Mouse (Mus musculus): ENCODE results near the gene Ankmy1. TPM values are rescaled to one million over a fixed set of nuclear protein-coding genes. Genes with fewer than 3 reads are reported as not detected.

Gene Ankmy1
- total and polyA plus RNA-seq, 3 experiments: 0.07 to 0.13 TPM; not detected in 1

- Histone ChIP-seq H3K9ac (ENCODE audit: insufficient read depth, low read depth) (no peak overlapping the region), H3K4me2 (ENCODE audit: insufficient read depth, low read depth, poor library complexity, severe bottlenecking) (no peak overlapping the region), H3K4me1 (ENCODE audit: control insufficient read depth in 1 of 2, insufficient read depth in 2 of 2) (no peaks in the 10 kb centered on the region), H3K36me3 (replicated peaks in 1 of 2; ENCODE audit: control insufficient read depth in 1 of 2, insufficient read depth in 1 of 2, low read length in 1 of 2) (no peaks in the 10 kb centered on the region), H3K27ac (ENCODE audit: insufficient read depth, low read depth) (no peak overlapping the region), H3K4me3 (replicated peaks in 1 of 3; ENCODE audit: low read depth in 2 of 3, low read length in 2 of 3, poor library complexity in 1 of 3) (no peak overlapping the region), H3K9me3 (replicated peaks; ENCODE audit: low read length) (peaks cover 10% of the 10 kb centered on the region), H3K27me3 (replicated peaks) (peaks cover 89% of the 10 kb centered on the region), H3K79me2 (replicated peaks; ENCODE audit: control insufficient read depth, extremely low read depth, insufficient read depth, poor library complexity, severe bottlenecking) (no peaks in the 10 kb centered on the region)
- dilution Hi-C loops (cut with MboI; ENCODE audit: extremely low pct_ligation_motif_present, extremely low pct_unique_long_range_greater_than_20kb, low sequenced_read_pairs): no loop called here
- in situ Hi-C loops (cut with MboI; ENCODE audit: low pct_ligation_motif_present, low pct_unique_long_range_greater_than_20kb, low sequenced_read_pairs): loop anchor here (10.0 kb wide), 1 partner anchor 178 kb away; no protein-coding TSS in a partner anchor
- no peak for DNase-seq (ENCODE audit: extremely low read depth)
- TF ChIP-seq USF1 (IDR thresholded peaks at IDR 0.05; ENCODE audit: low read depth, low read length): no peak
- TF ChIP-seq POLR2A (IDR thresholded peaks at IDR 0.05; ENCODE audit: low read depth, low read length): no peak
- no peak for TF ChIP-seq ZMIZ1 (IDR thresholded peaks at IDR 0.05; ENCODE audit: low read depth, low read length)
Observed at GRCm38 (mm10) chr1:92832011-92833010, 70.4 kb downstream of the Ankmy1 start.

- peak; percentile 48 for DNase-seq (ENCODE audit: extremely low read depth)
- Histone ChIP-seq H3K9me3 (replicated peaks; ENCODE audit: low read length) (peaks cover 10% of the 10 kb centered on the region), H3K4me3 (replicated peaks in 1 of 3; ENCODE audit: low read depth in 2 of 3, low read length in 2 of 3, poor library complexity in 1 of 3) (peak within 1 kb of the TSS in 1 of 3 experiments; percentile 47), H3K9ac (ENCODE audit: insufficient read depth, low read depth) (peak within 1 kb of the TSS; percentile 19; the same call in 1 of the 2 replicates), H3K27me3 (replicated peaks) (peaks cover 90% of the 10 kb centered on the region), H3K27ac (ENCODE audit: insufficient read depth, low read depth) (no peak within 1 kb of the TSS), H3K36me3 (replicated peaks in 1 of 2; ENCODE audit: control insufficient read depth in 1 of 2, insufficient read depth in 1 of 2, low read length in 1 of 2) (no peaks in the 10 kb centered on the region), H3K79me2 (replicated peaks; ENCODE audit: control insufficient read depth, extremely low read depth, insufficient read depth, poor library complexity, severe bottlenecking) (no peaks in the 10 kb centered on the region), H3K4me2 (ENCODE audit: insufficient read depth, low read depth, poor library complexity, severe bottlenecking) (peak within 1 kb of the TSS; percentile 37), H3K4me1 (ENCODE audit: control insufficient read depth in 1 of 2, insufficient read depth in 2 of 2) (no peaks in the 10 kb centered on the region)
- TF ChIP-seq CHD2 (IDR thresholded peaks at IDR 0.05; ENCODE audit: low read length) (peak; percentile 63), RCOR1 (conservative IDR thresholded peaks at IDR 0.05; ENCODE audit: low read depth, low read length) (no peak), ZC3H11A (IDR thresholded peaks at IDR 0.05; ENCODE audit: low read depth, low read length) (no peak), MAX (IDR thresholded peaks at IDR 0.05; ENCODE audit: low read length) (no peak; the same call in 1 of the 2 replicates), BHLHE40 (IDR thresholded peaks at IDR 0.05; ENCODE audit: low read depth, low read length) (no peak), POLR2A (IDR thresholded peaks at IDR 0.05; ENCODE audit: low read depth, low read length) (no peak), JUND (conservative IDR thresholded peaks at IDR 0.05; ENCODE audit: low read depth, low read length) (no peak)
- in situ Hi-C loops (cut with MboI; ENCODE audit: low pct_ligation_motif_present, low pct_unique_long_range_greater_than_20kb, low sequenced_read_pairs) (loop anchor here (10.0 kb wide), 1 partner anchor 177 kb away; no protein-coding TSS in a partner anchor), dilution Hi-C loops (cut with MboI; ENCODE audit: extremely low pct_ligation_motif_present, extremely low pct_unique_long_range_greater_than_20kb, low sequenced_read_pairs) (no loop called here)
Observed at GRCm38 (mm10) chr1:92831188-92832001, 71.3 kb downstream of the Ankmy1 start, which contains the start of gene Gpc1. TSS of gene Gpc1 (plus strand) at chr1:92831645.
